Mouse (Mus musculus): Measurements from ENCODE around the gene Phf21b.

DNA sequence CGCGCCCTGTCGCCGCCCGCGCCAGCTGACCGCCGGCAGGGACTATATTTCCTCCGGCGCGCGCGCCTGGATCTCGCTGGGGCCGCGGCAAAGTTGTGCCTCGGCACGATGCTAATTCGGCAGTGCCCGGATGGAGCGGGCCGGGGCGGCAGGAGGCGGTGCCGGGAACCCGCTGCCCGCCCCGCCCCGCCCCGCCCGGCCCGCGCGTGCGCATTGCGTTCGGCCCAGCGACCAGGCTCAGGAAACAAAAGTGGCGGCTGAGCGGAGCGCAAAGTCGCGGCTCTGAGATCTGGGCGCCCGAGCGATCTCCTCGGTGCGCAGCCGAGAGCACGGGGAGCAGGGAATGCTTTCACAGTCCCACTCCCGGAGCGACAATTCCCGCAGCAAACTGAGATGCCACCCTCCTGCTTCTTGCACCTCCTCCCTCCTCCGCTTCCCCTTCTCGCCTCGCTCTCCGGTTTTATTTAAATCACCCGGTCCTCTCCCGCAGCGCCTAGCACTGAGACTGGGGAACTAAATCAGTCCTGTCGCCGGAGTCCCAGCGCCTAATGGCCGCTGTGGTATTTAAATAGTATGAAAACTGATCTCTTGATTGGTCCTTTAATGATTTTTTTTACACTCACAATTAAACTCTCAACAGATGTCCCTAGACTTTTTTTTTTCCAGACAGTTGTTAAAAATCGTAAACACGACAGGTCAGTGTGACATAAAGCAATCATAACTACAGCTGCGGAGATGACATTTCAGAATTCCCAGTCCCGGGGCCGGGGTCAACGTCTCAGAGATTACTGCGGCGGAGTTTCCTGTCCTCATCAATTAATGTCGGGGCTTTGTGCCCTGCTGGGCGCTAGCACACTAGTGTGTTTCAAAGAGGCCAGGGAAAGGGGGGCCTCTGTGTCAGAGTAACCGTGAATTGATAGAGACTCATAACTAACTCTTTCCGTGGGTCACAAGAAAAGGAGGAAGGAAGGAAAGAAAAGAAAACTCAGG lies at the start of gene Phf21b:
- no peak for TF ChIP-seq CTCF (conservative IDR thresholded peaks at IDR 0.05; ENCODE audit: low read length)
- no peak for TF ChIP-seq NANOG (IDR thresholded peaks at IDR 0.05; ENCODE audit: borderline replicate concordance, low read length)
